Mouse (Mus musculus): ENCODE results near the gene Zc3h6.

The Zc3h6 gene

GRCm38 (mm10) chr2:129024820-129025219, 57.6 kb downstream of the Zc3h6 start:
- no peak for DNase-seq (ENCODE audit: low read depth, low spot score)

GRCm38 (mm10) chr2:129035381-129035780, 68.2 kb downstream of the Zc3h6 start:
- peak; percentile 8 for DNase-seq (ENCODE audit: low read depth, low spot score)

GRCm38 (mm10) chr2:129038426-129038936, 71.3 kb downstream of the Zc3h6 start:
- no peak for DNase-seq (ENCODE audit: low read depth, low spot score)

- no peak for DNase-seq (ENCODE audit: low read depth, low spot score)
Observed at GRCm38 (mm10) chr2:129038937-129039631, 71.9 kb downstream of the Zc3h6 start.

GRCm38 (mm10) chr2:129040567-129040966, 73.4 kb downstream of the Zc3h6 start:
- DNase-seq (ENCODE audit: low read depth, low spot score) = no peak

- DNase-seq (ENCODE audit: low read depth, low spot score) = no peak
Observed at GRCm38 (mm10) chr2:129046172-129046845, 79.1 kb downstream of the Zc3h6 start.

GRCm38 (mm10) chr2:129046846-129047196, 79.6 kb downstream of the Zc3h6 start:
- DNase-seq (ENCODE audit: low read depth, low spot score) = no peak

GRCm38 (mm10) chr2:129047811-129048210, 80.6 kb downstream of the Zc3h6 start, which contains the start of gene Vinac1:
TSS of gene Vinac1 (minus strand) at chr2:129048172.
- no peak for DNase-seq (ENCODE audit: low read depth, low spot score)

GRCm38 (mm10) chr2:129052451-129052983, 85.3 kb downstream of the Zc3h6 start:
- DNase-seq (ENCODE audit: low read depth, low spot score) = no peak

- DNase-seq (ENCODE audit: low read depth, low spot score) = no peak
Observed at GRCm38 (mm10) chr2:129055741-129056140, 88.5 kb downstream of the Zc3h6 start.

- no peak for DNase-seq (ENCODE audit: low read depth, low spot score)
Observed at GRCm38 (mm10) chr2:129056597-129056996, 89.4 kb downstream of the Zc3h6 start.

- no peak for DNase-seq (ENCODE audit: low read depth, low spot score)
Observed at GRCm38 (mm10) chr2:129057256-129057655, 90.1 kb downstream of the Zc3h6 start.

- DNase-seq (ENCODE audit: low read depth, low spot score) = no peak
Observed at GRCm38 (mm10) chr2:129057920-129058361, 90.7 kb downstream of the Zc3h6 start.

- no peak for DNase-seq (ENCODE audit: low read depth, low spot score)
Observed at GRCm38 (mm10) chr2:129061456-129062059, 94.4 kb downstream of the Zc3h6 start.

GRCm38 (mm10) chr2:129065437-129066282, 98.5 kb downstream of the Zc3h6 start, which contains the start of gene Ttl:
TSS of gene Ttl (plus strand) at chr2:129065942.
- no peak for DNase-seq (ENCODE audit: low read depth, low spot score)

GRCm38 (mm10) chr2:129066326-129066725, 99.1 kb downstream of the Zc3h6 start:
- DNase-seq (ENCODE audit: low read depth, low spot score) = no peak

All from telencephalon, adult 2 months (tissue).